Mouse (Mus musculus): Measurements from ENCODE around the gene C1rb. TPM values are rescaled to one million over a fixed set of nuclear protein-coding genes. Genes with fewer than 3 reads are reported as not detected.

C1rb gene
- total RNA-seq (2023): 0.38 TPM

DNA sequence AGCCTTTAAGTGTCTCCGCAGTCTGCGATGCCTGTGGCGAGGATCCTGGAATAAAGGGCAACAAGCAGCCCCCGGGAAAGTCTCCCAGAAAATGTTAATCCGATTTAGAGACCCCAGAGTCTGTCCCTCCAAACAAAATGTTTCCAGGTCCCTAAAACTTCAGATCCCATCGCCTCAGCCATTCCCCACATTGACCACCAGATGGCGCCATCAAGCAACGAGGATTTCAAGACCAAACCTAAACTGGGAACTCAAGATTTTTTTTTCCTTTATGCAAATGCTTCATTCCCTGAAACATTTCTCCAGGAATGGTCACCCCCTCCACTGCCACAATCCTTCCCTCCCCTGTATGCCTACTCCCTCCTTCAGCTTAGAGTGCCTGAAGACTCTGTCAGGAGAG lies at the start of gene C1rb:
TSS of gene C1rb (plus strand) at position 269 of the 400 bp plus-strand sequence.

DNA sequence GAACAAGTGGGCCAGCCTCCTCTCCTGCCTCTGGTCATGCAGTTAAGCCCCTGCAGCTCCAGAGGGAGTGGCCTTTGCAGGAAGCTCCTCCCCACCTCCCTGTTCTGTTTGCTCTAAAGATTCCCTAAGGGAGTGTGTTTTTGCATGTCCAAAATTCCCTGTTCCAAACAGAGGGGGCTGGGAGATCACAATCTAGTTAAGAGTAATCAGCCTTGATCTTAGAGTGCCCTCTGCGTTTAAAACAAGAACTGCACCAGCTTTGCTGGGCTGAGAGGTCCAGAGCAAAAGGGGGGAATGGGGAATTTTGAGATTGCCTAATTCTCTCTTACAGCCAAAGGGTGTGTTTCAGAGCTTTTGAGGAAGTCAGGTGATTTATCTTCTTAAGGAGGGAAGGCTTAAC lies 27.8 kb upstream of the C1rb start, which contains the start of gene C1s1:
TSS of gene C1s1 (minus strand) at position 76 of the 400 bp plus-strand sequence.

Other genes with a start within 250 kb of the C1rb start
- 78.8 TPM for gene Pex5, start 155.2 kb upstream of the C1rb start, total RNA-seq (2023)
- gene Clstn3, start 105.5 kb upstream of the C1rb start, total RNA-seq (2023): 63.9 TPM
- gene C1rl, start 77.2 kb upstream of the C1rb start, total RNA-seq (2023): not detected
- gene C1ra, start 57.9 kb upstream of the C1rb start, total RNA-seq (2023): not detected
- gene C1s1, start 27.9 kb upstream of the C1rb start, total RNA-seq (2023): not detected
- not detected for gene C1s2, start 65.8 kb downstream of the C1rb start, total RNA-seq (2023)
- 57.6 TPM for gene Lpcat3, start 92.7 kb downstream of the C1rb start, total RNA-seq (2023)
- gene Emg1, start 141.9 kb downstream of the C1rb start, total RNA-seq (2023): 163 TPM
- gene Phb2, start 142.0 kb downstream of the C1rb start, total RNA-seq (2023): 127 TPM
- 175 TPM for gene Ptpn6, start 168.4 kb downstream of the C1rb start, total RNA-seq (2023)
- 222 TPM for gene Grcc10, start 171.1 kb downstream of the C1rb start, total RNA-seq (2023)
- gene Gm45234, start 185.7 kb downstream of the C1rb start, total RNA-seq (2023): 1.9 TPM
- gene Atn1, start 186.2 kb downstream of the C1rb start, total RNA-seq (2023): 151 TPM
- gene Eno2, start 199.4 kb downstream of the C1rb start, total RNA-seq (2023): 2.5 TPM
- 10.3 TPM for gene Lrrc23, start 209.4 kb downstream of the C1rb start, total RNA-seq (2023)
- gene Spsb2, start 238.4 kb downstream of the C1rb start, total RNA-seq (2023): 3.4 TPM
- gene Tpi1, start 244.0 kb downstream of the C1rb start, total RNA-seq (2023): 25.6 TPM

Data from CD4-positive naive resting alpha-beta T cell, adult 76 days (primary cell).